9 mouse cellular contexts compared by ENCODE assay signal in the genomic region with DNA sequence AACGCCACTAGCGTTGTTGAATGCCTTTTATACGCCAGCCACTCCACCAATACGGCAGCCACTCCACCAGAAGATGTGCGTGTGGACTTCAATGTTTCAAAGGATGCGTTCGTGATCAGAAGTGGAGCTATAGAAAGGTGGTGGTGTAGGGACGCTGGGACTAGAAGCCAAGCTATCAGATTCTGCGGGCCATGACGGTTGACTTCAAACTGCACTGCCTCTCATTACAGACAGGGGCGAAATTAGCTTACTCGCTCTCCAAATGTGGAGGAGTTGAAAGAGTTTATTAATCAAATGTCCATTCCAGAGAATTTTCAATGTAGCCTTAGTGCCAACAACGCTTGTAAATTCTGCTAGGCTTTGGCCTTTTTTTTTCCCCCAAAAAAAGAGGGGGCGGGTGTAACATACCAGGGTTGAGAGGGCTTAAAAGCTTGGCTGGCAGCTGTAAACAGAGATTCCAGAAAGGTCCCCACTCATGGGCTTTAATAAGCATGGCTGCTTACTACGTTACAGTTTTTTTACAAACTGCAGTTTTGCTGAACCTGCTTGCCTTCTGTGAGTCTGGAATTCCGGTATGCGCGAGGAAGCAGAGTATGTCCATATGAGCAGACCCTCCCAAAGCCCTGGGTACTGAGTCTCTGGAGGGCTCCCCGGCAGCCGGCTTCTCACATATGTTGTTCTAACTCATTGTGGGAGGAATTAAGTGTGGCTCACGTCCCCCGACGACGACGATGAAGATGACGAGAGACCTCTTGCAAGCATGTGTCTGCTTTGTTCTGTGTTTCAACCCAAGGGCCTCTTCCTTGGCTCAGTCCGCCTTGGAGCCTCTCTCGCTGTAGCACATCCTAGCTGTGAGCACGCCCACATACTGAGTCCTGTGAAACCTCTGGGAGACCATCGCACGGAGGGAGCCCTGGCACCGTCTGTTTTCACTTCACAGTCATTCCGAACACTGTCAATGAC.
DNase-seq lines count a peak whose midpoint lies in the region; ATAC-seq lines count a peak whose summit lies in the region.
"Had no signal": no experiment of that assay in that cellular context is flagged by ENCODE, and none has a peak within 500 bp of the region (broad histone marks: within the 10 kb centered on the region; RNA-seq: fewer than 3 reads in every experiment).

No protein-coding gene starts in this region.

- peak overlapping the region; percentile 55; the same call in 1 of the 2 replicates for H3K27ac ChIP-seq in forebrain, embryonic 14.5 days (ENCODE audit: low read depth, low read length)
- H3K27ac ChIP-seq in forebrain, embryonic 12.5 days = no peak overlapping the region
- H3K27ac ChIP-seq in hindbrain, embryonic 13.5 days = peak overlapping the region; percentile 73
- H3K27ac ChIP-seq in neural tube, embryonic 11.5 days (ENCODE audit: low read depth, low read length) = no peak overlapping the region
- H3K27ac ChIP-seq in liver, embryonic 11.5 days (ENCODE audit: low read depth, low read length) = no peak overlapping the region

- no peak overlapping the region for H3K4me3 ChIP-seq in forebrain, embryonic 14.5 days (ENCODE audit: low read depth, low read length)
- no peak overlapping the region for H3K4me3 ChIP-seq in forebrain, embryonic 12.5 days (replicated peaks)
- H3K4me3 ChIP-seq in hindbrain, embryonic 13.5 days = no peak overlapping the region
- no peak overlapping the region for H3K4me3 ChIP-seq in neural tube, embryonic 11.5 days (ENCODE audit: low read depth, low read length)
- no peak overlapping the region for H3K4me3 ChIP-seq in liver, embryonic 11.5 days (ENCODE audit: low read depth, low read length)

- peak; percentile 67; the same call in 1 of the 2 replicates for ATAC-seq in forebrain, embryonic 14.5 days
- ATAC-seq in forebrain, embryonic 12.5 days (ENCODE audit: low FRiP score) = no peak
- ATAC-seq in hindbrain, embryonic 13.5 days (ENCODE audit: low FRiP score) = peak; percentile 18; the same call in 1 of the 2 replicates
- no peak for ATAC-seq in neural tube, embryonic 11.5 days (ENCODE audit: insufficient read depth, low FRiP score, low TSS enrichment)
- no peak for ATAC-seq in liver, embryonic 11.5 days (replicated peaks; ENCODE audit: low FRiP score)

- WGBS in forebrain, embryonic 14.5 days = 69% methylated on average over 33 of the region's 33 CpGs
- WGBS in forebrain, embryonic 12.5 days = 81% methylated on average over 33 of the region's 33 CpGs
- WGBS in hindbrain, embryonic 13.5 days = 61% methylated on average over 33 of the region's 33 CpGs
- WGBS in neural tube, embryonic 11.5 days = 72% methylated on average over 33 of the region's 33 CpGs
- 78% methylated on average over 33 of the region's 33 CpGs for WGBS in liver, embryonic 11.5 days

- H3K27me3 ChIP-seq in forebrain, embryonic 14.5 days (replicated peaks; ENCODE audit: control insufficient read depth, insufficient read depth, low read length) = no peaks in the 10 kb centered on the region
- no peaks in the 10 kb centered on the region for H3K27me3 ChIP-seq in forebrain, embryonic 12.5 days
- peaks cover 8% of the 10 kb centered on the region; the same call in 1 of the 2 replicates for H3K27me3 ChIP-seq in hindbrain, embryonic 13.5 days
- H3K27me3 ChIP-seq in neural tube, embryonic 11.5 days (ENCODE audit: control insufficient read depth, insufficient read depth, low read length) = no peaks in the 10 kb centered on the region
- H3K27me3 ChIP-seq in liver, embryonic 11.5 days (replicated peaks; ENCODE audit: control insufficient read depth, insufficient read depth, low read length) = no peaks in the 10 kb centered on the region
- H3K27me3 ChIP-seq: CH12.LX had no signal

- H3K9ac ChIP-seq in forebrain, embryonic 14.5 days (ENCODE audit: low read length) = no peak overlapping the region
- no peak overlapping the region for H3K9ac ChIP-seq in forebrain, embryonic 12.5 days
- peak overlapping the region; percentile 39; the same call in 1 of the 2 replicates for H3K9ac ChIP-seq in hindbrain, embryonic 13.5 days
- no peak overlapping the region; the same call in 1 of the 2 replicates for H3K9ac ChIP-seq in neural tube, embryonic 11.5 days (ENCODE audit: low read length)
- no peak overlapping the region for H3K9ac ChIP-seq in liver, embryonic 11.5 days (ENCODE audit: low read depth, low read length)

- no peaks in the 10 kb centered on the region for H3K36me3 ChIP-seq in forebrain, embryonic 14.5 days (ENCODE audit: control insufficient read depth, insufficient read depth, low read length)
- no peaks in the 10 kb centered on the region; the same call in 1 of the 2 replicates for H3K36me3 ChIP-seq in forebrain, embryonic 12.5 days (replicated peaks)
- H3K36me3 ChIP-seq in hindbrain, embryonic 13.5 days = no peaks in the 10 kb centered on the region
- no peaks in the 10 kb centered on the region for H3K36me3 ChIP-seq in neural tube, embryonic 11.5 days (ENCODE audit: control insufficient read depth, insufficient read depth, low read length)
- H3K36me3 ChIP-seq in liver, embryonic 11.5 days (ENCODE audit: control insufficient read depth, insufficient read depth, low read length) = no peaks in the 10 kb centered on the region

- no peak overlapping the region for H3K4me2 ChIP-seq in forebrain, embryonic 14.5 days (ENCODE audit: low read length)
- H3K4me2 ChIP-seq in forebrain, embryonic 12.5 days = no peak overlapping the region
- H3K4me2 ChIP-seq in hindbrain, embryonic 13.5 days = peak overlapping the region; percentile 31
- no peak overlapping the region for H3K4me2 ChIP-seq in neural tube, embryonic 11.5 days (ENCODE audit: low read depth)
- H3K4me2 ChIP-seq in liver, embryonic 11.5 days = no peak overlapping the region

- H3K9me3 ChIP-seq in forebrain, embryonic 14.5 days (replicated peaks; ENCODE audit: control insufficient read depth, low read length) = no peaks in the 10 kb centered on the region
- H3K9me3 ChIP-seq in forebrain, embryonic 12.5 days = no peaks in the 10 kb centered on the region
- H3K9me3 ChIP-seq in hindbrain, embryonic 13.5 days = no peaks in the 10 kb centered on the region
- no peaks in the 10 kb centered on the region for H3K9me3 ChIP-seq in neural tube, embryonic 11.5 days (ENCODE audit: control insufficient read depth, low read length)
- no peaks in the 10 kb centered on the region for H3K9me3 ChIP-seq in liver, embryonic 11.5 days (ENCODE audit: control insufficient read depth, low read length)

- H3K4me1 ChIP-seq in forebrain, embryonic 14.5 days (ENCODE audit: control insufficient read depth, insufficient read depth, low read length) = peaks cover 6% of the 10 kb centered on the region; the same call in 1 of the 2 replicates
- H3K4me1 ChIP-seq in forebrain, embryonic 12.5 days = peaks cover 13% of the 10 kb centered on the region
- H3K4me1 ChIP-seq in hindbrain, embryonic 13.5 days (replicated peaks) = peaks cover 35% of the 10 kb centered on the region
- peaks cover 6% of the 10 kb centered on the region; the same call in 1 of the 2 replicates for H3K4me1 ChIP-seq in neural tube, embryonic 11.5 days (ENCODE audit: control insufficient read depth, insufficient read depth, low read length)
- no peaks in the 10 kb centered on the region for H3K4me1 ChIP-seq in liver, embryonic 11.5 days (replicated peaks; ENCODE audit: control insufficient read depth, insufficient read depth, low read length)

- DNase-seq in forebrain, embryonic 14.5 days (ENCODE audit: low spot score) = peak; percentile 56
- DNase-seq in urinary bladder, adult 2 months (ENCODE audit: low spot score) = peak; percentile 26
- DNase-seq in urinary bladder, adult 18-20 months (ENCODE audit: low spot score in 2 of 2) = no peak
- peak; percentile 33 for DNase-seq in neural tube, embryonic 11.5 days (ENCODE audit: low spot score)
- no peak for DNase-seq in retina, embryonic 14.5 days (ENCODE audit: low spot score)
- no peak for DNase-seq in liver, embryonic 11.5 days (ENCODE audit: low spot score)

Comparison
In these comparisons a context has a peak if more than half of its experiments do, and no peak if none do; other contexts are left out.
1. ATAC-seq: peak in forebrain, embryonic 14.5 days (single experiment) and hindbrain, embryonic 13.5 days (single experiment); none in forebrain, embryonic 12.5 days (single experiment), neural tube, embryonic 11.5 days (single experiment) and liver, embryonic 11.5 days (single experiment).
2. DNase-seq: peak in forebrain, embryonic 14.5 days (single experiment), urinary bladder, adult 2 months (single experiment) and neural tube, embryonic 11.5 days (single experiment); none in urinary bladder, adult 18-20 months (0 of 2), retina, embryonic 14.5 days (single experiment) and liver, embryonic 11.5 days (single experiment).
3. H3K27ac ChIP-seq: peak in forebrain, embryonic 14.5 days (single experiment) and hindbrain, embryonic 13.5 days (single experiment); none in forebrain, embryonic 12.5 days (single experiment), neural tube, embryonic 11.5 days (single experiment) and liver, embryonic 11.5 days (single experiment).